Mouse (Mus musculus): ENCODE results near the gene Gm20809. TPM values are rescaled to one million over a fixed set of nuclear protein-coding genes. Genes with fewer than 3 reads are reported as not detected.
"Not testable (repeated sequence)": the region's sequence is repeated elsewhere in the genome, so short reads cannot be mapped to it uniquely, and the experiment has no call there.

Gene Gm20809
- not detected in 2 replicates for polyA plus RNA-seq (2012; rRNA removed)

GRCm38 (mm10) chrY:24454757-24455156, at the start of gene Gm20809:
TSS of gene Gm20809 (plus strand) at chrY:24455057.
- not testable (repeated sequence) for DNase-seq (ENCODE audit: low read depth)
